Mouse (Mus musculus) embryonic facial prominence, embryonic 10.5 days (tissue): ENCODE results near the gene Prss53. TPM values are rescaled to one million over a fixed set of nuclear protein-coding genes. Genes with fewer than 3 reads are reported as not detected.
"Not testable (repeated sequence)": the region's sequence is repeated elsewhere in the genome, so short reads cannot be mapped to it uniquely, and the experiment has no call there.

ENCODE experiments used
- DNase-seq: peaks from one replicate; pipeline ENCODE4 v3.0.0-alpha.2; 2017; ENCODE audit warnings: low spot score
- H3K27ac ChIP-seq: fragments of 300-500 bp; sonication (generic); replicated peaks from 2 replicates; pipeline ENCODE4 v1.5.1; 2016; ENCODE audit warnings: mild to moderate bottlenecking
- H3K27me3 ChIP-seq: fragments of 300-500 bp; sonication (generic); replicated peaks from 2 replicates; pipeline ENCODE4 v1.6.1; 2016; ENCODE audit warnings: low read depth, mild to moderate bottlenecking; ENCODE audit not compliant: poor library complexity, severe bottlenecking
- H3K36me3 ChIP-seq: fragments of 300-500 bp; sonication (generic); replicated peaks from 2 replicates; pipeline ENCODE4 v1.6.1; 2016; ENCODE audit warnings: mild to moderate bottlenecking, moderate library complexity
- H3K4me1 ChIP-seq: fragments of 300-500 bp; sonication (generic); 2 replicates; pipeline ENCODE4 v1.6.1; 2016
- H3K4me3 ChIP-seq: fragments of 300-500 bp; sonication (generic); 2 replicates; pipeline ENCODE4 v1.5.1; 2016; ENCODE audit warnings: mild to moderate bottlenecking, moderate library complexity
- H3K9me3 ChIP-seq: fragments of 300-500 bp; sonication (generic); 2 replicates; pipeline ENCODE4 v1.6.1; 2016; ENCODE audit warnings: mild to moderate bottlenecking
- WGBS: fragments of 180-500 bp; shearing (Covaris S2); methylation state at CpG from one replicate; pipeline ENCODE4 v1.1.7; 2016; 5-methylcytosine and 5-hydroxymethylcytosine counted together
- polyA plus RNA-seq: library from polyadenylated mRNA; unstranded; fragments of >200 nt; fragmentation: Nextera tagmentation; extraction: Ambion mirVana; gene quantifications from 2 replicates; pipeline ENCODE4 v1.2.1, GENCODE M21; 2016

Prss53 gene
- polyA plus RNA-seq, 1 experiment from 2014 or later, result 0.79 TPM

DNA sequence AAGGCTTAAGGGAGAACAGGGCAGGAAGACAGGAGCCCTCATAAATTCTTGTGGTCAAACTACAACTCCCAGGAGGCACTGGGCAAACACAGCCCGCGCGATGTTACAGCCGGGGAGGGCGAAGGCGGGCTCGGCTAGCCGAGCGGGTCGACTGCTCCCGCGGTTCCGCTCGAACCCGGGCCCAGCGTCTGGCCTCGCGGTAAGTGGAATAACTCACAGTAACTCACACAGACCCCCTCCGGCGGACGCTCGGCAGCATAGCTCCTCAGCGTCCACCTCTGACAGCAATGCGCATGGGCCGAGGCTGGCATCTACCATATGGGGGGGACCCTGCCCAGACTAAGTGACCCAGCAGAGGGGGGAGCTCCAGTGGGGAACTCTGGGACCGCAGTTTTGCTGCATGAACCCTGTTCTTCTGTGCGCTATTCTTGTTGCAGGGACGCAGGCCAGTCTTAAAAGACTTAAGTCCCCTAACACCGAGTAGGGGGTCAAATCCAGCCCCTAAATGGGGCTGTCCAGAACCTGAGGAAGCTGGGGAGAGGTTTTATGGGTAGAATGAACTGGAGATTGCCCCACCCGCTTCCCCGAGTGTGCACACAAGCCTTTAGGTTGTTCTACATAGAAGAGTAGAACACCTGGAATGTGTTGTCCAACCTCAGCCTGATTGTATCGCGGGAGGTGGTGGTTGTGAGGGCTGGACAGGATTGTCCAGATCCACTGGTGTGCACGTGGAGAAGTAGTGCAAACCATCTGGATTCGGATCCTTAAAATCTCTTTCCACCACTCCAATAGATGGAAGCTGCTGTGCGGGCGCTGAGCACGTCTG lies 13.4 kb upstream of the Prss53 start, which contains the start of gene Bckdk:
TSS of gene Bckdk (plus strand) at position 112 of the 826 bp plus-strand sequence.
- WGBS, result 8% methylated on average over 38 of the region's 38 CpGs
- Histone ChIP-seq H3K4me3 (peak within 1 kb of the TSS; percentile 71), H3K36me3 (peaks cover 43% of the 10 kb centered on the region), H3K9me3 (no peaks in the 10 kb centered on the region), H3K4me1 (peaks cover 16% of the 10 kb centered on the region), H3K27ac (peak within 1 kb of the TSS; percentile 95), H3K27me3 (no peaks in the 10 kb centered on the region)
- DNase-seq, result peak; percentile 88

DNA sequence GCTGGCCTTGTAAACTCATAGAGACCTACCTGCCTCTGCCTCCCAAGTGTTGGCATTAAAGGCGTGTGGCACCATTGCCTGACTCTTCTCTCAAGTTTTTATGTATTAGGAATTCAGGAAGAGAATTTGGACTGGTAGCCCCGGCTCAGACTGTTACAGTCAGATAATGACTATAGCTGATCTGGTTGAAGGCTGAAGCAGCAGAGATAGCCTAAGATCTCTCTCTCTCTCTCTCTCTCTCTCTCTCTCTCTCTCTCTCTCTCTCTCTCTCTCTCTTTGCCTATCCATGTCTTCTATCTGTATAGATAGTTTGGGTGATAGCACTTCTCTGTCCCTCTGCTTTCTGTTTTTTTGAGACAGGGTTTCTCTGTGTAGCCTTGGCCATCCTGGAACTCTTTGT lies 11.0 kb upstream of the Prss53 start:
- 73% methylated on average over 2 of the region's 2 CpGs for WGBS
- H3K9me3 ChIP-seq, result no peaks in the 10 kb centered on the region
- H3K4me3 ChIP-seq, result no peak overlapping the region
- DNase-seq, result no peak
- H3K4me1 ChIP-seq, result peaks cover 16% of the 10 kb centered on the region
- no peaks in the 10 kb centered on the region for H3K27me3 ChIP-seq
- peaks cover 19% of the 10 kb centered on the region for H3K36me3 ChIP-seq
- H3K27ac ChIP-seq, result no peak overlapping the region

DNA sequence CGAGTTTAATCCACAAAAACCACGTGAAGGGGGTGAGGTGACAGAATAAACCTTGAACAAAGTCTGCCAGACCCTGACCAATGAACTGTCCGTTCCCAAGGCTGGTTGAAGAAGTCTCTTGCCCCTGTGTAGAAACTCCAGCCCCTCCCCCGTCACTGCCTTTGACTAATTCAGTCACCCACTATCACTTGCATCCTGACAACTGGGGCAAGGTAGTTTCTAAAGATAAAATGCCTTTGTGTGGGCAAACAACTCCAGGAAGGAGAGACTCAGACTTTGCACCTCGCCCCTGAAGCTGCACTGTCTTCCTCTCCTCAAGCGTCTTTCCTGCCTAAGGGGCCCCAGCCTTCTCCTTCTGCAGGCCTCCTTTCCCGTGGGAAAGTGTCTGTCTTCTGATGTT lies 9.2 kb upstream of the Prss53 start:
- H3K27ac ChIP-seq, result no peak overlapping the region
- 52% methylated on average over 7 of the region's 7 CpGs for WGBS
- no peak for DNase-seq
- no peaks in the 10 kb centered on the region for H3K27me3 ChIP-seq
- no peaks in the 10 kb centered on the region for H3K9me3 ChIP-seq
- H3K36me3 ChIP-seq, result peaks cover 1% of the 10 kb centered on the region
- no peak overlapping the region for H3K4me3 ChIP-seq
- peaks cover 16% of the 10 kb centered on the region for H3K4me1 ChIP-seq

DNA sequence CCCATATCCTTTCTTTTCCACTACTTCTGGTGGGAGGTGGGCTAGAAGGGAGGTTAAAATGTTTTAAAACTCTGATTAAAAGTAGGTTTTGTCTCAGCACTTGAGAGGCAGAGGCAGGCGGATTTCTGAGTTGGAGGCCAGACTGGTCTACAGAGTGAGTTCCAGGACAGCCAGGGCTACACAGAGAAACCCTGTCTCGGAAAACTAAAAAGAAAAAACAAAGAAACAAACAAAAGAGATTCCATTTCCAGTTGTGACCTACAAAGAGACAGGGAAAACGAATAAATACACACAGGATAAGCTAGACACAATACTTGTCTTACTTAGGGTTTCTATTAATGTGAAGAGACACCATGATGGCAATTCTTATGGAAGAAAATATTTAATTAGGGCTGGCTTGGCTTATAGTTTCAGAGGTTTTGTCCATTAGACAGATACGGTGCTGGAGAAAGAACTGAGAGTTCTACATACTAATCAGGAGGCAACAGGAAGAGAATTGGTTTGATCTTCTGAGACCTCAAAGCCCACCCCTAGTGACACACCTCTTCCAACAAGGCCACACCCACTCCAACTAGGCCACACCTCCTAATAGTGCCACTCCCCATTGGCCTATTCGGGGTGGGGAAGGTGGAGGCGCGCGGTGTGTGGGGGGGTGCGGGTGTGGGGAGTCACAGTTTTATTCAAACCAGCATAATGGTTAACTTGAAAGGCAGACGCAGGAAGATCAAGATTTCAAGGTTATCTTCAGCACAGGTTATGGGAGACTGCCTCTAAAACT lies 7.6 kb upstream of the Prss53 start:
- no peak for DNase-seq
- no peaks in the 10 kb centered on the region for H3K9me3 ChIP-seq
- H3K4me1 ChIP-seq, result peaks cover 16% of the 10 kb centered on the region
- H3K36me3 ChIP-seq, result peaks cover 5% of the 10 kb centered on the region
- 35% methylated on average over 10 of the region's 10 CpGs for WGBS
- H3K27me3 ChIP-seq, result no peaks in the 10 kb centered on the region
- no peak overlapping the region for H3K4me3 ChIP-seq
- no peak overlapping the region for H3K27ac ChIP-seq

DNA sequence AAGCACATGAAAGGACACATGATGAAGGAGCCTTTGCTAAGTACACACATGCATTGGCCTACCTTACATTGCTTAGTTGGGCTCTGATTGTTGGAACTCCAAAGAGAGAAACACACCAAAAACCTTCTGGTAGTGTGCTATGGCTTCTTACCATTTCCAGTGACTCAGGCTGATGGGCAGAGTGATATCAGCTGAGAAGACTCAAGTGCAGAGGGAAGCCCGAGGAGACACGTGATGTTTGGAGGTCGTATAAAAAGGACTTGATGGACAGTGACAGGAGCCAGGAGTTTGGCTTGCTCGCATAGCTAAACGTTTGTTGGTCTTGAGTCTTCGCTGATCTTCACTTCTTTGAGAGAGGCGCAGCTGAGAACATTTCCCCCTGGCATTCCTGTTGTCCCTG lies 6.8 kb upstream of the Prss53 start:
- Histone ChIP-seq H3K9me3 (no peaks in the 10 kb centered on the region), H3K4me1 (peaks cover 16% of the 10 kb centered on the region), H3K4me3 (no peak overlapping the region), H3K27ac (no peak overlapping the region), H3K27me3 (no peaks in the 10 kb centered on the region), H3K36me3 (peaks cover 13% of the 10 kb centered on the region)
- 90% methylated on average over 7 of the region's 7 CpGs for WGBS
- no peak for DNase-seq

DNA sequence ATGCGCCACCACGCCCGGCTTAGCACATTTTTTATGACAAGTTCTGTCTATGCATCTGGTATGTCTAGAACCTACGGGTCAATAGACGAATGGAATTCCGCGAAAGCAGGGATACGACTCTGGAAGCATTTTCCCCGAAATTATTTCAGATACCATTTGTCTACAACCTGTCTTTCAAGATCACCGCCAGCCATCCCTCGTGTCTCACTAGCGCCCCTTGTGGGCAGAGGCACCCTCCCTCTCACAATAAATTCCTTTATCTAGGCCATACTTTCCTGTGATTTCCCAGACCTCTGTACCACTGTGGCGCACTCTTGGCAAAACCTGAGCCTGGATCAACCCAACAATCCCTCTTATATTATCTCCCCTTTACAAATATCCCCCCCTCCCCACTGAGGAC lies 5.6 kb upstream of the Prss53 start:
- H3K27me3 ChIP-seq, result no peaks in the 10 kb centered on the region
- peak; percentile 61 for DNase-seq
- WGBS, result 59% methylated on average over 13 of the region's 13 CpGs

DNA sequence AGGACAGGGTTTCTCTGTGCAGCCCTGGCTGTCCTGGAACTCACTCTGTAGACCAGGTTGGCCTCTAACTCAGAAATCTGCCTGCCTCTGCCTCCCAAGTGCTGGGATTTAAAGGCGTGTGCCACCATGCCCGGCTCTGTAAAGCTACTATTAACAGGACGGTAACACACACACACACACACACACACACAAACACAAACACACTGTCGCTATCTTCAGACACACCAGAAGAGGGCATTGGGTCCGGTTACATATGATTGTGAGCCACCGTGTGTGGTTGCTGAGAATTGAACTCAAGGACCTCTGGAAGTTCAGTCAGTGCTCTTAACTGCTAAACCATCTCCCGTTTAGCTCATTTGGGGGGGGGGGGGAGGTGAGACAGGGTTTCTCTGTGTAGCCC lies 5.1 kb upstream of the Prss53 start:
- Histone ChIP-seq H3K4me3 (peak overlapping the region; percentile 64), H3K27ac (peak overlapping the region; percentile 57; the same call in 1 of the 2 replicates), H3K36me3 (peaks cover 28% of the 10 kb centered on the region), H3K4me1 (peaks cover 16% of the 10 kb centered on the region)
- H3K9me3 ChIP-seq, DNase-seq, H3K27me3 ChIP-seq: not testable (repeated sequence)
- WGBS, result 68% methylated on average over 7 of the region's 7 CpGs

More for the DNA sequence above, 5.6 kb upstream of the Prss53 start:
- Histone ChIP-seq H3K9me3 (no peaks in the 10 kb centered on the region), H3K4me3 (no peak overlapping the region), H3K36me3 (peaks cover 23% of the 10 kb centered on the region), H3K27ac (no peak overlapping the region; the same call in 1 of the 2 replicates), H3K4me1 (peaks cover 16% of the 10 kb centered on the region)

DNA sequence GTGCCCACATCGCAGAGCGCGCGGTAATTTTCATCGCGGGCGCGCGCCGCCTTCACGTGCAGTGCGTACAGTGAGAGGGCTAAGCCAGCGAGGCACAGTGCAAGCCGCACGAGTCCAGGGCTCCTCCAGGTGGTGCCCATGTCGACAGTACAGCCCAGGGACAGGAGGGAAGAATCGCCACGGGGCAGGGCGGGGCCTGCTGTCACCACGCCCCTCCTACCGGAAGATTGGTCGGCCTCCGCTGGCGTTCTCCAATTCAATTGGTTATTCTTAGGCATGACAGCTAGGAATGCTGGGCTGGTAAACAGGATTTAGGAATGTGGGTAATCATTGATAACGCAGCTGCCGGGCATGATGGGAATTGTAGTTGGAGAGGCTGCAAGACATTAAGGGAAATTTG lies 4.7 kb upstream of the Prss53 start, which contains the start of the genes Gm21974 and Vkorc1:
TSS of gene Gm21974 (minus strand) at position 13 of the 400 bp plus-strand sequence.
TSS of gene Vkorc1 (minus strand) at position 176 of the 400 bp plus-strand sequence.
- under 1% methylated on average over 26 of the region's 26 CpGs for WGBS
- no peaks in the 10 kb centered on the region for H3K27me3 ChIP-seq
- H3K36me3 ChIP-seq, result peaks cover 33% of the 10 kb centered on the region
- peak within 1 kb of the TSS; percentile 68 for H3K27ac ChIP-seq
- H3K9me3 ChIP-seq, result no peaks in the 10 kb centered on the region
- H3K4me1 ChIP-seq, result peaks cover 19% of the 10 kb centered on the region
- peak within 1 kb of the TSS; percentile 64 for H3K4me3 ChIP-seq
- DNase-seq, result peak; percentile 97

DNA sequence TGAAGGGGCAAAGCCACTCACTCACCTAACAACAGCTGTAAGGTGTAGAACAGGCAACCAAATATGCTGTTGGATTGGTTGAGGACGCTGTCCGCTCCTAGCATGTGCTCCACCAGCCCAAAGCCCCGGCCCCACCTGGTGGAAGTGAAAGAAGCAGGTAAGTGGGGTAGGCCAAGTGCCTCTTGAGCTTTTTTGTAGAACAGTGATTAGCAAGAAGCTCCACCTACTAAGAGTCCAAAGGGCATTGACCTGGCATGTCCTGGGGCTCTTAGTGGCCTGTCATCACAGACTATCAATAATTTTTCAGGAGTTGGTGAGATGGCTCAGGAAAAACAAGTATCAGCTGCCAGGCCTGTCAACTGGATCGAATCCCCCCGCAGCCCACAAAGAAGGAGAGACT lies 3.7 kb upstream of the Prss53 start:
- DNase-seq, result no peak
- Histone ChIP-seq H3K9me3 (no peaks in the 10 kb centered on the region), H3K27me3 (no peaks in the 10 kb centered on the region), H3K4me3 (peak overlapping the region; percentile 64), H3K27ac (no peak overlapping the region), H3K4me1 (peaks cover 15% of the 10 kb centered on the region), H3K36me3 (peaks cover 42% of the 10 kb centered on the region)
- WGBS, result 78% methylated on average over 5 of the region's 5 CpGs

DNA sequence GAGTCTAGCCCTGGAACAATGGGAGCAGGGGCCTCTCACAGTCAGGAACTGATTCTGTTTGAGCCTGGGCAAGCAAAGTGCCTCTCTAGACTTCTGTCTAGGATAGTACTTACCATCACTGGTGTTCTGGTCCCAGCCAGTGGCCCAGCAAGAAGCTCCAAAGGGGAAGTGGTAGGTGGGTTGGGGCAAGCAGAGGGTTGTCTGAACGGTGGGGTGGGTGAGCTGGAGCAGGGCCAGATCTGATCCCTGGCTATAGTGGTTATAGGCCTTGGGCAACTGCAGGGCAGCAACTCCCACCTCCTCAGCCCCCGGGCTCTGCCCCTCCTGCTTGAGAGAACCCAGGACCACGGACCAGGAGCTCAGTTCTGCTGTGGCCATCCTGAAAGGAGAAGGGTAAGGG lies 1.9 kb downstream of the Prss53 start:
- Histone ChIP-seq H3K4me1 (peaks cover 7% of the 10 kb centered on the region), H3K27me3 (no peaks in the 10 kb centered on the region), H3K36me3 (peaks cover 98% of the 10 kb centered on the region), H3K27ac (no peak overlapping the region), H3K4me3 (no peak overlapping the region), H3K9me3 (no peaks in the 10 kb centered on the region)
- 86% methylated on average over 3 of the region's 3 CpGs for WGBS
- no peak for DNase-seq

DNA sequence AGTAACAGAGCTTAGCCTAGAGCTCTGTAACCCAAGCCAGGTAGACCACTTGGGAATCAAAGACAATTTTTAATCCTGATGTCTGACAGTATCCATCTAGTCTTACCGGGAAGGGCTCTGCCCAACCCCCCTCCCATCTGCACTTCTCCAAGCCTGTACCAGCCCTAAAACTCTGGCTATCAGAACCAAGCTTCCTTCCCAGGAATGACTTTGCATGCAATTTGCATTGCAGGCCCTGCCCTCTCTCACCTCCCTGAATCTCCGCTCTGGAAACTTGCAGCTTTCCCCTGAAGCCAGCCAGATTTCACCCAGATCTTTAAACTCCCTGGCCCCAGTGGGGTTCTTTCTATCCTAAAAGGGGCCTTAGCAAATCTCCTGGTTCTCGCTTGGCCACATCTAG lies 3.0 kb downstream of the Prss53 start:
- Histone ChIP-seq H3K9me3 (no peaks in the 10 kb centered on the region), H3K36me3 (peaks cover 98% of the 10 kb centered on the region), H3K27me3 (no peaks in the 10 kb centered on the region), H3K4me1 (peaks cover 15% of the 10 kb centered on the region), H3K4me3 (no peak overlapping the region), H3K27ac (no peak overlapping the region)
- 83% methylated on average over 3 of the region's 3 CpGs for WGBS
- no peak for DNase-seq

DNA sequence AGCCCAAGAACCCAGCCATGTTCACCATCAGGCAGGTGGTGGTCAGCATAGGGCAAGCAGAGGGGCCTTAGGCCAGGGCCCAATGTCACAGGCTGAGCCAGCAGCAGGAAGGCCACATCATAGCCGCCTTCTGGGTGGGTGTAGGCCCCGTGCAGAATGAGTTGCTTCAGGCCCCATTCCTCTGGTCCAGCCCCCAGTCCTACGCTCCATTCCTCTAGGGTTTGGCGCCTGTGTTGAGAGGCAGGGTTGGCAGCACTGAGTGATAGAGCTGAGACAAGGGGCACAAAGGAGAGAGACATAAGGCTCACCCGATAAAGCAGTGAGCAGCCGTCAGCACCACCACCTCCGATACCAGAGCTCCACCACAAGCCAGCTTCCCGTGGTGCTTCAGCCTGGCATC lies 3.6 kb downstream of the Prss53 start:
- Histone ChIP-seq H3K27me3 (no peaks in the 10 kb centered on the region), H3K9me3 (no peaks in the 10 kb centered on the region), H3K4me3 (no peak overlapping the region), H3K4me1 (peaks cover 20% of the 10 kb centered on the region), H3K27ac (no peak overlapping the region), H3K36me3 (peaks cover 98% of the 10 kb centered on the region)
- WGBS, result 90% methylated on average over 8 of the region's 8 CpGs
- no peak for DNase-seq
